Mouse (Mus musculus) kidney, postnatal 4 days (tissue): ENCODE measurements at regions not wholly inside any gene's neighbourhood (a gene's known extent, or its start where the extent isn't known, plus 50 kb on each side); places are given as distances from the start of the nearest gene placed in this dataset.

Experiments used
- DNase-seq, 2 experiments: peaks; one replicate each; pipeline ENCODE4 v3.0.0; 2021; ENCODE audit warnings: mixed read lengths in 2 of 2

DNA sequence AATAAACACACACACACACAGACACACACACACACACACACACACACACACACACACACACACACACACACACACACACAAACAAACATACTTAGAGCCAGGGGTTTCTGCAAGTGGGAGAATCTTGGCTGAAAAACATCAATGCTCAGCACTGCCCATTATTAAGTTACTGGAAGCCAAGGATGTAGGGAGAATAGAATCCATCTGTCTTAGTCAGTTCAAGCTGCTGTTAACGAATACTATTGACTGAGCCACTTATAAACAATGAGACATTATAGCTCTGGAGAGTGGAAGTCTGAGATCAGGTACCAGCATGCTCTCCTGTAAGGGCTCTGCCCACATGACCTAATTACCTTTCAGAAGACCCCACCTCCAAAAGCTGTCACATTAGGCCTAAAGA is 87.4 kb downstream of the Fam174b start:
- no peak for DNase-seq

DNA sequence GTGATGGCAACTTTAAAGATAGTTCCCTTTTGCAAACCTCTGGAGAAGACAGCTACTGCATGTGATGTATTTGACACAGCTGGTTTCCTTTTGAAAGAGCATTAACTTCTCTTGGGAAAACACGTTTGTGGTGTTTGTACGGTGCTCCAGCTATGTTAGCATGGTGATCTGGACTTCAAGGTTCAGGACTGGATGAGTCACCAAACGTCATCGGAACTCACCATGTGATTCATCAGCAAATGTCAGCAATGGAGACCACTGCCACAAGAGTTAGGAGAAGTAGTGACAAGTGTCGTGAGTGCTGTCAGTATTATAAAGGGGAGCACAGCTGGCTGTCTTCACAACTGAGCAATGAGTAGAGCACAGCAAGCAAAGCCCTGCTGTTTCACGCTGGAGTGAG is 90.5 kb downstream of the Fam174b start:
- no peak for DNase-seq

DNA sequence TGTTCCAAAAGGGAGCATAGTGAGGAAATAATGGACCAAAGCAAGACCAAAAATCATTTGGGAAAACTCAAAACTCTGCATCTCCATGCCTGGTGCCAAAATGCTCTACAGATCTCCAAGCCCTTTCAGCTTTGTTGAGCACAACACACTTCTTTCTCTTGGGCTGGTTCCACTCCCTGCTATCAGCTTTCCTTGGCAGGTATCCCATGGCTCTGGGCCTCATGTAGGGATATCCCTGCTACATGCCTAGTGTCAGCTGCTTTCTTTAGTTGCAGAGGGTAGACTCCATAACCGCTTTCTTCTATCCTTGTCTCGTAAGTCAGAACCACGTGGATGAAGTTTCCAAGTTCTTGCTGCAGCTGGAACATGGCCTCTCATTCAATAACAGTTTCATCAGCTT is 100.3 kb downstream of the Fam174b start:
- DNase-seq, result no peak

DNA sequence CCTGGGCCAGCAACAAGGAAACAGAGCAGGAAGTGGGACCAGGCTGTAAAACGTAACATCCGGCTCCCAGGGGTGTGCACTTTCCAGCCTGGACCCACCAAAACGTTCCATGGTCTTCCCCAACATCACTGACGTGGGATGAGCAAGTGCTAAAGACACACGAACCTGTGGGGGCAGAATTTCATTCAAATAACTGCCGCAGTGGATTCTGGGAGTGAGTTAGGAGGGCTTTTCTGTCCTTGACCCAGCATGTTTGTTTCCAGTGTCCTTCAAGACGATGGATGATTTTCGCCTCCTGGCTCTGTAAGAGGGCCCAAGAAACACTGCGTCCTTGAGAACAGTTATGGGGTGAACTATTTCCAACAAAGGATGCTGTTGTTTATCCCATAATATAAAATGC is 112.1 kb downstream of the Fam174b start:
- no peak for DNase-seq

DNA sequence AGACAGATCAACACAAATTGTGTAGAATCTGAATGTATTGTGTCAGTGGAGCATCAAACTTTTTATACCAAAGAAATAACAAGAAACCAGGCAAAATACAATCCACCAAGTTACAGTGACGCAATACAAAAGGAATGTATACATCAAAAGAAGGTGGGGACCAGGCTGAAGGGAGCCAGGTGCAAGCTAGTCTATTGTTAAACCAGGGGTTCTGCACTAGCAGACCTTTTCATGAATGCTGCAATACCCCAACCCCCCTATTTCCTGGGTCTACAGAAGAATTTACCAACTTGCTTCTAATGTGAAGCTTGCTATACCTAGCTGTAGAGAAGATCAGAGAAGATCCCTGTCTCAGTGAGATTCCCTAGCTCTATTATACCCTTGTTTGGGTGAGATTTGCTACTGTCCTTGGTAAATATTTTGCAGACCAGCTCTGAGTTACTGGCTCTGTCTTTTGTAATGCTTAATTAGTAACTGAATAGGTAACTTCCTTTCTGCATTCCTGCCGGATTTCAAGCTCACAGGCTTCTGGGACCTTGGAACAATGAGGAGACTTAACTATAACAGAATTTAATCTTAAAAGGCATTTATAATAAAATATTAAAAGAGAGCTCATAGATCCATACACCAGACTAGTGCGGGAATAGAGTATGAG is 113.3 kb downstream of the Fam174b start:
- peak in 1 of 2 experiments; percentile 10 for DNase-seq

DNA sequence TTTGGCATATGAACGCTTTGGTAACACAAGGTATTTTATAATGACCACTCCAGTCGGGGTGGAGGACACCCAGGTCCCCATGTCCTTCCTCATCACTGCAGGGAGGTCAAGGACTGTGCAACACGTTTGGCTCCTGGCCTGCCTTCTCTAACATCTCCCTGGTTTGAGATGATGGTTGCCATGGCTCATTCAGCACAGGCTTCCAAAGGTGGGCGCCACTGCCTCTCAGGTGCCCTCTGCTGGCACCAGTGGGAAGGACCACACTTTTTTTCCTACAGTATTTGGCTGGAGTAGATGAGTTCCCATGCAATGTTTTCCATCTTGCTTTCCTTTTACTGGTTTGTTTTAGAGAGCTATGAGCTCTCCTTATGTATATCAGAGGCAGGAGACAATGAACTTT is 115.4 kb downstream of the Fam174b start:
- DNase-seq, result peak; percentile 75

DNA sequence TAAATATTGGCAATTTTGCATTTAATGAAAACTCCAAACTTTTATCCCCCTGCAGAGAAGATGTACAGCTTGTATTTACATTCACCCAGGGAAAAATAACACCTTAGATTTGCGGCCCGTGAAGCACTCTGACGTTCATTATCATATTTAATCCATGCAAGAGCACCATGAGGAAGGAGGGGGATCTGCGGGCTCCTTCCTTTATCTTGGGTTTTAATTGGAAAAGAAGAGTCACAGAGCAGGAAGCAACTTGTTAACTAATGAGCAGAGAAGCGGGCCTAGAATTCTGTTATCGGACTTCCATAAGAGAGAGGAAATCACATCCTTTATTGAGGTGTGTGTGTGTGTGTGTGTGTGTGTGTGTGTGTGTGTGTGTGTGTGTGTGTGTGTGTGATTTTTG is 116.8 kb downstream of the Fam174b start:
- DNase-seq, result no peak

DNA sequence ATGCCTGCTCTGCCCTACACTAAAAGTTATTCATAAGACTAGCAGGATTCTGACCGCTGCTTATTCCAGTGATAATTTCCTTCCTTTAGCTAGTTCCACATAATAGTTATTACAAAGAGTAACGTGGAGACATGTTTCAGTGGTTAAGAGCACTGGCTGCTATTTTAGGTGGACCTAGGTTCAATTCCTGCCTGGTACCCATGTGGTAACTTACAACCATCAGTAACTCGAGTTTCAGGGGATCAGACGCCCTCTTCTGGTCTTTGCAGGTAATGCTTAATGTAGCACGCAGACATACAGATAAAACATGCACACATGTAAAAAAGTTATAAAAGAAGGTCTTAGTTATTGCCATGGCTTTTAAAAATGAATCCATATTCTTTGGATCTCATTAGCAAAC is 125.0 kb downstream of the Fam174b start:
- DNase-seq, result no peak

DNA sequence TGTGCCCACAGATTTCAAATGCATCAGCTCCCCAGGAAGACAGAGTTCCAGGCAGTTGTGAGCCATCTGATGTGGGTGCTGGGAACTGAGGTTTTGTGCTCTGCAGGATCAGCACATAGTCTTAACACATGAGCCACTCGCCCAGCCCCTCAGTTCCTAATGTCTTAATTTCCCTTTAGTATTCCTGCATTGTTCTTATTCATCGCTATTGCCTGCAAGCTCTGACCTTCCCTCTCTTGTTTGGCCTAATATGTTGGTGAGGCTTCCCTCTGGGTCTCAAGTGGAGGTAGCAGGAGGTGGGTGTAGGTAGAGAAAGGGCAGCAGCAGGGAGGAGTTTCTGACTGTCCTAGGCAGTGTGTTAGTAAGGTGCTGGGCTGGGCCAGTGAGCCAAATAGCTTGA is 132.1 kb downstream of the Fam174b start:
- DNase-seq, result no peak

DNA sequence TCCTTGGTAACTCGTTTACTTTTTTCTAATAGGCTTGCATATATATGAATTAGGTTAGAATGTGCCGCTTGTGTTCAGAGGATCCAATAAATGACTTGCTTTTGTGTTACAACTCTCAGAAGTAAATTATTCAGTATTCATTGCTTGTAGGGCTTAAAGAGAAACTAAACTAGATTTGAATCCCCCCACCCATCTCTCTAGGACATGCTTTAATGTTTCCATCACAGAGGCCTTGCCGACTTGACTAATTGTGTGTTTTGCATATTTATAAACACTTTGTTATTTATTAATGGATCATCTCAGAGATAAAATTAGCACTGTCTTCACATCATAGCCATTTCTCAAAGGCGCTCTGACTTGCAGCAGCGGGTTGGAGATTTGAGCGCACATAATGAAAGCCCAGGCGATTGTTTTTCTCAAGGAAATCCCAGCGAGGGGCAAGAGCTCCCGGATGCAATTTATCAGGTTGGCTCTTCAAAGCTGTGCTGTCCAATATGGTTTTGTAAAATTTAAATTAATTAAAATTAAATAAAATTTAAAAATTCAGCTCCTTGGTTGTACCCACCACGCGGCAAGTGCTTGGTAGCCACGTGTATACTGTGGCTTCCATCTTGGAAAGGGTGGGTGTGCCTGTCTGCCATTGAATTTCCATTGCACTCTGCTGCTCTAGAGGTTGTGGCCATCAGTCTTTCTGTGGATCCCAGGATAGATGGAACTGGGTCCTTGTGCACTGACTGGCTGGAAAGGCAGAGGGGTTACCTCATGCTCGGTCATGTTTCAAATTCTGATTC is 132.0 kb downstream of the St8sia2 start:
- no peak for DNase-seq

DNA sequence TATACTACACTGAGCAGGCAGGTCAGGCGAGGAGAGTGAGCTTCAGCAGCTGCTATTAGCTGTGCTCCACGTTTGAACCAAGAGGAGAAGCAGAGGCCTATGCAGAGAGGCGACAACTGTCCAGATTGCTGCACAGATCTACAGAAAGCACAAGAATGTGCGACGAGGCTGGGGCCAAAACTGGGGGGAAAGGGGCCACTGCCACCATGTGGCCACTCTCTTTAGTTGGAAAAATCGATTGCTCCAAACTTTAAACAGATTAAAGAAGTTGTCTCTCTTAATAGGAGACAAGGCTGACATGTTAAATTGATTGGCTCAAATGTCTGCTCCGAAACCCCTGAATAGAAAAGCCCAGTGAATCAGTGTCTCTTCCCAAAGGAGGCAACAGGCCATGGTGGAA is 127.3 kb downstream of the St8sia2 start:
- DNase-seq, result peak; percentile 25 to 32
